Mouse (Mus musculus) lung, embryonic 14.5 days (tissue): ENCODE data around the gene Foxn4. TPM values are rescaled to one million over a fixed set of nuclear protein-coding genes. Genes with fewer than 3 reads are reported as not detected.

Source experiments
- ATAC-seq: fragments of 200-750 bp; cut with Nextera tagmentation; 2 replicates; pipeline ENCODE4 v1.8.0; 2017; ENCODE audit warnings: mild to moderate bottlenecking, moderate TSS enrichment, moderate library complexity; ENCODE audit not compliant: insufficient read depth
- DNase-seq: peaks from one replicate; pipeline ENCODE4 v3.0.0-alpha.2; 2015
- H3K27ac ChIP-seq: fragments of 300-500 bp; sonication (generic); 2 replicates; pipeline ENCODE4 v1.5.1; 2014; ENCODE audit warnings: low read depth, mild to moderate bottlenecking, moderate library complexity
- H3K27me3 ChIP-seq: fragments of 300-500 bp; sonication (generic); 2 replicates; pipeline ENCODE4 v1.6.1; 2014; ENCODE audit warnings: low read length, control low read depth; ENCODE audit not compliant: insufficient read depth
- H3K36me3 ChIP-seq: fragments of 300-500 bp; sonication (generic); 2 replicates; pipeline ENCODE4 v1.6.1; 2014; ENCODE audit warnings: control low read depth; ENCODE audit not compliant: insufficient read depth
- H3K4me1 ChIP-seq: fragments of 300-500 bp; sonication (generic); 2 replicates; pipeline ENCODE4 v1.6.1; 2014; ENCODE audit warnings: antibody characterized with exemption, control low read depth; ENCODE audit not compliant: insufficient read depth
- H3K4me2 ChIP-seq: fragments of 300-500 bp; sonication (generic); 2 replicates; pipeline ENCODE4 v1.6.1; 2014; ENCODE audit warnings: mild to moderate bottlenecking
- H3K4me3 ChIP-seq: fragments of 300-500 bp; sonication (generic); 2 replicates; pipeline ENCODE4 v1.5.1; 2014; ENCODE audit warnings: low read depth, low read length
- H3K9ac ChIP-seq: fragments of 300-500 bp; sonication (generic); 2 replicates; pipeline ENCODE4 v1.6.1; 2014
- H3K9me3 ChIP-seq: fragments of 300-500 bp; sonication (generic); 2 replicates; pipeline ENCODE4 v1.6.1; 2016; ENCODE audit warnings: low read depth, low read length, control low read depth
- CTCF ChIP-seq: IDR thresholded peaks from 2 replicates; pipeline ENCODE4 v1.5.1; 2016; ENCODE audit warnings: antibody characterized with exemption, low read depth
- WGBS: fragments of 180-500 bp; shearing (Covaris S2); extraction: QIAGEN DNeasy Blood & Tissue Kit; methylation state at CpG from one replicate; pipeline ENCODE4 v1.1.7; 2014; 5-methylcytosine and 5-hydroxymethylcytosine counted together
- polyA plus RNA-seq: library from polyadenylated mRNA; unstranded; fragments of >200 nt; fragmentation: Nextera tagmentation; extraction: Ambion mirVana; gene quantifications from 2 replicates; pipeline ENCODE4 v1.2.1, GENCODE M21; 2014

The Foxn4 gene
- polyA plus RNA-seq, 1 experiment from 2014 or later, result 0.16 TPM

DNA sequence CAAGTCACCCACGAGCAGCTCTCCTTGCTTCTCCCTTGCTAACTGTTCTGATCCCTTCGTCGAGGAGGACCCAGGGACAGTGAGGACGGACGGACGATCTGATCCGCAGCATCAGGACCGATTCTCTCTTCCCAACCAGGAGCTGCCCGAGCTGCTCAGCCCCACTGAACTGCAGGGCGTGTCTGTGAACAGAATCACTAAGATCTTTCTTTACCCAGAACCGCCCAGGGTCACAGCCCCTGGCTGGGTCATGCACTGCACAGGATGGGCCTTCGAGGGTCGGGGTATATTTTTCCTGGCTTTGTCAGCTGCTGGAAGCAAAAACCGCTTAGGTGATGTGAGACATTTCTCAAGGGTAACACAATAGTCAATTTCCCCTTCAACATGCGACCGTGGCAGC lies 2.4 kb upstream of the Foxn4 start:
- WGBS, result 33% methylated on average over 16 of the region's 16 CpGs
- H3K27me3 ChIP-seq, result peaks cover 69% of the 10 kb centered on the region
- H3K9ac ChIP-seq, result no peak overlapping the region
- no peaks in the 10 kb centered on the region for H3K9me3 ChIP-seq
- DNase-seq (no peak), ATAC-seq (no peak)
- H3K4me3 ChIP-seq, result no peak overlapping the region
- H3K36me3 ChIP-seq, result no peaks in the 10 kb centered on the region
- H3K4me2 ChIP-seq, result no peak overlapping the region
- H3K27ac ChIP-seq, result no peak overlapping the region
- no peak for TF ChIP-seq CTCF
- no peaks in the 10 kb centered on the region for H3K4me1 ChIP-seq

DNA sequence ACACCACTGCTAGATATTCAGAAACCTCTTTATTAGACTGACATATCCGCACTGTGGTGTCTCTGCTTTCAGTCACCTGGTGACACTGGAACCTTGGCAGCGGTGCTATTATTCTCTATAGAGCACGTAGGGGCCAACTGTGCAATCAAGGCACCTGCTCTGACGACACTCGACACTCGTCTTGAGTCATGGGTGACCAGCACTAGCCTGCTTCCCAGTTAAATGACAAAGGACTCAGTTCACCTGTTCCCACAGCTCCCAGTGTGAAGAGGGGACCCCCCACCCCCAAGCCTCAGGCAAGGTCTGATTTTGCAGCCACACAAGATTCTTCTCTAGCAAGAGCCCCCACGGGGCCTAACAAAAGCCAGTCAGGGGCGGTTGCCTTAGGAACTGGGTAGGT lies 1.7 kb upstream of the Foxn4 start:
- Histone ChIP-seq H3K27me3 (peaks cover 73% of the 10 kb centered on the region), H3K36me3 (no peaks in the 10 kb centered on the region), H3K4me2 (no peak overlapping the region), H3K9me3 (no peaks in the 10 kb centered on the region), H3K9ac (no peak overlapping the region), H3K4me1 (no peaks in the 10 kb centered on the region), H3K4me3 (no peak overlapping the region), H3K27ac (no peak overlapping the region)
- 26% methylated on average over 8 of the region's 8 CpGs for WGBS
- DNase-seq, result no peak
- ATAC-seq, result no peak
- TF ChIP-seq CTCF, result no peak

DNA sequence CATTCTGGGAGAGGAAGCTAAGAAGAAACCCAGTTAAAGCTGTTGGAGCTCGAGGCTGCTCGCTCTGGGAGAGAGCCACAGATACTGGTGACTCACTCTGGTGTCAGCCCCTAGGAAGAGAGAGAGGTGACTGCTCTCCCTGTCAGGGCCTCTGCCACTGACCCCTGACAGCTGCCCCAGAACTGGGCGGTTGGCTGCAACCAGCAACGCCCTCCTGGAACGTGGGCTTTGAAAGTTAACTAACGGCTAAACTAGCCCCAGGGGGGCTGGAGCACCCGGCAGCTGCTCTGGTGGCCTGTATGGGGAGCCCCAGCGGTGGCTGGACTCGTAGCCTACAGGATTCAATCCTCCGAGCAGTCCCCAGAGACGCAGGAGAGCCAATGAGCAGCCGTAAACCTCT lies 3.6 kb downstream of the Foxn4 start:
- DNase-seq (no peak), ATAC-seq (no peak)
- Histone ChIP-seq H3K4me1 (no peaks in the 10 kb centered on the region), H3K27me3 (peaks cover 47% of the 10 kb centered on the region), H3K36me3 (no peaks in the 10 kb centered on the region), H3K4me3 (no peak overlapping the region), H3K27ac (no peak overlapping the region), H3K4me2 (no peak overlapping the region), H3K9ac (no peak overlapping the region), H3K9me3 (no peaks in the 10 kb centered on the region)
- no peak for TF ChIP-seq CTCF
- WGBS, result 11% methylated on average over 12 of the region's 12 CpGs

DNA sequence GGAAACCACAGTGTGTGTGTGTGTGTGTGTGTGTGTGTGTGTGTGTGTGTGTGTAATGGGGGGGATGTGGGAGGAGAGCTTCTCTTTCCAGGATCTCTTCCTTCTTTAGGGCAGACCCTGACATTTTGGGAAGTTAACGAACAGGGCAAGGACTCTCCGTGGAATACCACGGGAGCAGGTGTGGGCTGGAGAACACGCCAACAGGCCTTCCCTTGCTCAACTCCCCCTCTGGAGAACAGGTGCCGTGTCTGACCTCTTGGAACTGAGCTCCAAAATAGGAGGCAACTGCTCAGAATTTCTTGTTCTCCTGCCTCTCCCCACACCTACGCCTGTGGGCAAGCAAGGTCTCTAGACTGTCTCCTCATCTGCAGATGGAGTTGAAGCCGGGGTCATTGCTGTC lies 4.1 kb downstream of the Foxn4 start:
- WGBS, result 57% methylated on average over 7 of the region's 7 CpGs
- no peak for DNase-seq

DNA sequence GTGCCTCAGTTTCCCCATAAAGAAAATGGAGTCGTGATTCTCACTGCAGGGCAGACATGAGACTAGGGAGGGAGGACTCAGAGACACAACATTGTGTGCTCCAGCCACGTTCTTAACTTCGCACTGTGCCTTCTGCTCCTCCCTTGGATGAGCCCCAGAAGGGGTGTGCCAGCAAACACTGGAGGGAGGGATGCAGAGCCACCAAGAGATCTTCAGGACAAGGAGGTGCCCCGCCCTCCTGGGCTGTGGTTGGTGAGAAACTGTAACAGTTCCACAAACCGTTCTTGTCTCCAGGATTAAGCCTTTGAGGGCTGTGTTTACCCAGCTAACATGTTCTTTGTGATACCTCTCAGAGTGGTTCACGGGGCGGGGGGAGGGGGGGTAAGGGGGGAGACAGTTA lies 5.0 kb downstream of the Foxn4 start:
- peak; percentile 56 for DNase-seq
- WGBS, result 23% methylated on average over 7 of the region's 7 CpGs

More for the DNA sequence above, 4.1 kb downstream of the Foxn4 start:
- Histone ChIP-seq H3K4me2 (no peak overlapping the region), H3K36me3 (no peaks in the 10 kb centered on the region), H3K27ac (no peak overlapping the region), H3K9me3 (no peaks in the 10 kb centered on the region), H3K9ac (no peak overlapping the region), H3K27me3 (peaks cover 42% of the 10 kb centered on the region), H3K4me3 (no peak overlapping the region), H3K4me1 (no peaks in the 10 kb centered on the region)
- ATAC-seq, result no peak
- TF ChIP-seq CTCF, result no peak

DNA sequence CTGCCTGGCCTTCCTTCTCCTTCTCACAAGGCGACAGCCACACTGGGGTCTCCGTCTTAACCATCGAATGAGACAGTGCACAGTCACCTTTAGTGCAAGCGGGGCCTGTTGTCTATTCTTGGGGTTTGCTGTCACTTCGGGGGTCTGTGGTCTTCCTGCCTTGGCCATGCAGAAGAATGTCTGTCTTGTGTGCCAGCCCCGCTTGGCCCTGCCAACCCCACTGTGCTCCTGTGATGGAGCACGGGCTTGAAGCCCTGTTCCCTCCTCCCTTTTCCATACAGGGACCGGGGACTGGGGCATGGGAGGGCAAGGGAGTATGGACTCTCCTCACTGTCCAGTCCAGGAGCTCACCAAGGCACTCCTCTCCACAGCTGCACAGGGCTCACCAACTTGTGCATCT lies 8.8 kb downstream of the Foxn4 start:
- ATAC-seq (no peak), DNase-seq (no peak)
- Histone ChIP-seq H3K9ac (no peak overlapping the region), H3K27me3 (0 out of 2 replicates have a peak, but pooled peaks cover 2% of the 10 kb centered on the region), H3K36me3 (no peaks in the 10 kb centered on the region), H3K9me3 (no peaks in the 10 kb centered on the region), H3K27ac (no peak overlapping the region), H3K4me1 (no peaks in the 10 kb centered on the region), H3K4me2 (no peak overlapping the region), H3K4me3 (no peak overlapping the region)
- no peak for TF ChIP-seq CTCF
- 79% methylated on average over 8 of the region's 8 CpGs for WGBS

More for the DNA sequence above, 5.0 kb downstream of the Foxn4 start:
- H3K27me3 ChIP-seq, result peaks cover 33% of the 10 kb centered on the region
- H3K4me1 ChIP-seq, result no peaks in the 10 kb centered on the region
- no peak overlapping the region for H3K4me2 ChIP-seq
- H3K4me3 ChIP-seq, result no peak overlapping the region
- H3K9ac ChIP-seq, result no peak overlapping the region
- H3K36me3 ChIP-seq, result no peaks in the 10 kb centered on the region
- no peaks in the 10 kb centered on the region for H3K9me3 ChIP-seq
- no peak for TF ChIP-seq CTCF
- H3K27ac ChIP-seq, result no peak overlapping the region
- peak; percentile 67; the same call in 1 of the 2 replicates for ATAC-seq

DNA sequence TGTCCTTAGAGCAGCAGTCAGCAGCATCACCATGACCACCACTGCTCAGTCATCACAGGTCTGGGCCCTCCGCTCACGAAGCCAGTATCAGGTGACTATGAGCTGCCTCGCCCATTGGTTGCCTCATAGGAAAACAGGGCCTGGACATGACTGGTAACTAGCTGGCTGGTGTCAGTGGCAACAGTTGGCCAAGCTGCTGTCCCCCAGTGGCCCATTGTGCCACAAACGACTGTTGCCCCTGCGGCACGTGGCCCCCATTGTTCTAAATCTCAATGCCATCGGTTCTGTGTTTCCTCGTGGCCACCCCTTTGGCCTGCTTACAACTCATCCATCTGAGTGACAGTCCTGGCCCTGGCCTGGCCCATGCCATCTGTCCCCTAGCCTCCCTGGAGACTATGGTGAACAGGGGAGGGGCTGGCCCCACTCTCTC lies 9.6 kb downstream of the Foxn4 start:
- WGBS, result 70% methylated on average over 8 of the region's 8 CpGs
- no peaks in the 10 kb centered on the region for H3K36me3 ChIP-seq
- no peak overlapping the region for H3K9ac ChIP-seq
- no peak overlapping the region for H3K4me3 ChIP-seq
- no peak overlapping the region for H3K4me2 ChIP-seq
- ATAC-seq (no peak), DNase-seq (no peak)
- no peaks in the 10 kb centered on the region for H3K27me3 ChIP-seq
- TF ChIP-seq CTCF, result no peak
- no peak overlapping the region for H3K27ac ChIP-seq
- no peaks in the 10 kb centered on the region for H3K9me3 ChIP-seq
- no peaks in the 10 kb centered on the region for H3K4me1 ChIP-seq

DNA sequence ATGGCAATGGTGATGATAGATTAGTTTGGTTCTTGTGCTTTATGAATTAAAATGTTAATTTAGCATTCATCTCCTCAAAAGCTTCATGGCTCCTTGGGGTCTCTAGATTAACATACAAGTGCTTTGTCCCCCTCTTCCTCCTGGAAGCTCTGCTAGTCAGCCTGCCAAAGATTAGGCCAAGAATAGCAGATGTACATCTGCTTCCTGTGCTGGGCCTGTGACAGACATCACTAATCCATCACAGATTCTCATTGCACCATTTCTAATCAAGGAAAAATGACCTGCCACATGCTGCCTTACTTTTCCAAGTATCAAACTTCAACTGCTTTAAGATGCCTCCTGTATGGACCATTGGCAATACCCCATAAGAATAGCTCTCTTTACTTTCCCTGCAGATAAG lies 12.1 kb downstream of the Foxn4 start:
- Histone ChIP-seq H3K27ac (no peak overlapping the region), H3K4me3 (no peak overlapping the region), H3K9me3 (no peaks in the 10 kb centered on the region), H3K36me3 (no peaks in the 10 kb centered on the region), H3K4me2 (no peak overlapping the region), H3K9ac (no peak overlapping the region), H3K27me3 (no peaks in the 10 kb centered on the region), H3K4me1 (no peaks in the 10 kb centered on the region)
- no peak for TF ChIP-seq CTCF
- ATAC-seq (no peak), DNase-seq (no peak)
